Mouse (Mus musculus) limb, embryonic 11.5 days (tissue): ENCODE results near the gene Anxa11. TPM values are rescaled to one million over a fixed set of nuclear protein-coding genes. Genes with fewer than 3 reads are reported as not detected.

Experiments used
- ATAC-seq: fragments of 200-750 bp; cut with Nextera tagmentation; 2 replicates; pipeline ENCODE4 v1.8.0; 2017; ENCODE audit warnings: low read depth; ENCODE audit not compliant: insufficient number of reproducible peaks, low FRiP score, low TSS enrichment
- DNase-seq: peaks from one replicate; pipeline ENCODE4 v3.0.0-alpha.2; 2015; ENCODE audit warnings: low spot score
- H3K27ac ChIP-seq: fragments of 300-500 bp; sonication (generic); replicated peaks from 2 replicates; pipeline ENCODE4 v1.5.1; 2014; ENCODE audit warnings: low read depth, mild to moderate bottlenecking, low read length
- H3K27me3 ChIP-seq: fragments of 300-500 bp; sonication (generic); 2 replicates; pipeline ENCODE4 v1.6.1; 2014; ENCODE audit warnings: mild to moderate bottlenecking, low read length, mixed read lengths; ENCODE audit not compliant: control insufficient read depth, insufficient read depth
- H3K36me3 ChIP-seq: fragments of 300-500 bp; sonication (generic); 2 replicates; pipeline ENCODE4 v1.6.1; 2014; ENCODE audit warnings: mild to moderate bottlenecking, low read length, moderate library complexity, mixed read lengths; ENCODE audit not compliant: control insufficient read depth, insufficient read depth
- H3K4me1 ChIP-seq: fragments of 300-500 bp; sonication (generic); 2 replicates; pipeline ENCODE4 v1.6.1; 2014; ENCODE audit warnings: low read length, mixed read lengths; ENCODE audit not compliant: control insufficient read depth, insufficient read depth
- H3K4me2 ChIP-seq: fragments of 300-500 bp; sonication (generic); 2 replicates; pipeline ENCODE4 v1.6.1; 2014; ENCODE audit warnings: low read depth, mild to moderate bottlenecking, moderate library complexity; ENCODE audit not compliant: severe bottlenecking
- H3K4me3 ChIP-seq: fragments of 300-500 bp; sonication (generic); 2 replicates; pipeline ENCODE4 v1.5.1; 2014; ENCODE audit warnings: low read depth, low read length
- H3K9ac ChIP-seq: fragments of 300-500 bp; sonication (generic); 2 replicates; pipeline ENCODE4 v1.6.1; 2014; ENCODE audit warnings: mild to moderate bottlenecking, low read length
- H3K9me3 ChIP-seq: fragments of 300-500 bp; sonication (generic); 2 replicates; pipeline ENCODE4 v1.6.1; 2016; ENCODE audit warnings: low read length; ENCODE audit not compliant: control insufficient read depth
- WGBS: fragments of 180-500 bp; shearing (Covaris S2); extraction: QIAGEN DNeasy Blood & Tissue Kit; methylation state at CpG from one replicate; pipeline ENCODE4 v1.1.7; 2014; 5-methylcytosine and 5-hydroxymethylcytosine counted together
- polyA plus RNA-seq: library from polyadenylated mRNA; unstranded; fragments of >200 nt; fragmentation: Nextera tagmentation; extraction: Ambion mirVana; gene quantifications from 2 replicates; pipeline ENCODE4 v1.2.1, GENCODE M21; 2014

Anxa11 gene
- polyA plus RNA-seq, result 5.0 and 5.1 TPM in 2 replicates

DNA sequence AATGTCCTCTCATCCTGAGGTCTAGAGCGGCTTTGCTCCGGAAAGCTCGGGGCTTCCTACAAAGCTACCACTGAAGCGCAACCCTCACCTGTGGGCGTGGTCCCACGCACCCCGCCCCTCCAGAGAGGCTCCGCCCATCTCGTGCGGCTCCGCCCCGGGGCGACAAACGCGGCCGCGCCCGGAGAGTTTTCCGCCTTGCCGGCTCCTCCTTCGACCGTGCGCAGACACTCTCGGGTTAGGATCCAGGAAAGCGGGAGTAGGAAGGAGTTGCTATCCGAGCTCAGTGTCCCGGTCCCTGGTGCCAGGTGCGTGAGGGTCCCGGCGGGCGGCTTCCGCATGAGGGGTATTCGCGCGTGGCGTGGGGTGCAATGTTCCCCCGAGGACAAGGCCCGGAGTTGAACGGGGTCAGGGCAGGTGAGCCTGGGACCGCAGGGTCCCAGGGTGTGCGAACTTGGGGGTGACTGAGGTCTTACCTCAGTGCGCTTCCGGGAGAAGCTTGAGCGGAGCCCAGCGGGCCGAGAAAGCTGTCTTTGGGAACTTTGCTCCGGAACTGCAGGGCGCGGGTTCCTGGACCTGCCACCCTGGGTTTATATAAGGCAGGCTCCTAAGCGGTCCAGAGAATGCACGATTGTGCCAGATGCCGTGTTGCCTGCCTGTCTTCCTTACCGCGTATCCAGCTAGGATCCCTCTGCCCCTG lies at the start of gene Anxa11:
TSS of gene Anxa11 (plus strand) at position 166 of the 697 bp plus-strand sequence.
- H3K9ac ChIP-seq, result peak within 1 kb of the TSS; percentile 56
- 0 out of 2 replicates have a peak, but pooled peaks cover 3% of the 10 kb centered on the region for H3K4me1 ChIP-seq
- peak within 1 kb of the TSS; percentile 98 for H3K4me2 ChIP-seq
- no peak within 1 kb of the TSS for H3K27ac ChIP-seq
- H3K36me3 ChIP-seq, result no peaks in the 10 kb centered on the region
- WGBS, result under 1% methylated on average over 54 of the region's 54 CpGs
- DNase-seq (peak; percentile 83), ATAC-seq (0 out of 2 replicates have a peak, but pooled peaks have one; percentile 51)
- H3K27me3 ChIP-seq, result peaks cover 15% of the 10 kb centered on the region
- H3K4me3 ChIP-seq, result peak within 1 kb of the TSS; percentile 57
- H3K9me3 ChIP-seq, result no peaks in the 10 kb centered on the region

DNA sequence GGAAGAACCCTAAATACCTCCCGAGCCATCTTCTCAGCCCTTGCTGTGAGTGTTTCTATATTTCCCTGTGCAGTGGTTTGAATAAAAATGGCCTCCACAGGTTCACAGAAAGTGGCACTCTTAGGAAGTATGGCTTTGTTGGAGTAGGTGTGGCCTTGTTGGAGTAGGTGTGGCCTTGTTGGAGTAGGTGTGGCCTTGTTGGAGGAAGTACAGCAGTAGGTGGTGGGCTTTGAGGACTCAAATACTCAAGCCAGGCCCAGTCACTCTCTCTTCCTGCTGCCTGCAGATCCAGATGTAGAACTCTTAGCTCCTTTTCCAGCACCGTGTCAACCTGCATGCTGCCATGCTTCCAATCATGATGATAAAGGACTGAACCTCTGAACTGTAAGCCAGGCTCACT lies 47.6 kb upstream of the Anxa11 start:
- Histone ChIP-seq H3K4me1 (peaks cover 7% of the 10 kb centered on the region), H3K36me3 (no peaks in the 10 kb centered on the region), H3K9ac (no peak overlapping the region), H3K27ac (no peak overlapping the region), H3K9me3 (no peaks in the 10 kb centered on the region), H3K27me3 (no peaks in the 10 kb centered on the region), H3K4me2 (no peak overlapping the region), H3K4me3 (no peak overlapping the region)
- 90% methylated on average over 2 of the region's 2 CpGs for WGBS
- ATAC-seq (no peak), DNase-seq (no peak)

DNA sequence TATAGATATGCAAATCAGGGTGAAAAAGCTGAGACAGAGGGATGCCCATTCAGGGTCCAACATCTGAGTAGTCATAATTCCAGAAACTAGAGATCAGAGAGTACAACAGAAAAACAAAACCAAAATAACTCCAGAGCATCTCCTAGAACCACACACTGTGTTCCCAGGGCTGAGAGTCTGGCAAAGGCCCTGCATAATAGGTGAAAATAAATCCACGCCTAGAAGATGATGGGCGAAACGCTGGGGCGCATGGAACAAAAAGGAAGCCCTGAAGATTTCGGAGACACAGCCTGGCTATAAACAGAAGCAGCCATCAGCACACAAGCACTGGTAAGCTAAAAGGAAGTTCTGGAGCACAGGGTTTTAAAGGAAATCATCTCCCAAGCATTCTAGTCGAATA lies 46.9 kb upstream of the Anxa11 start:
- Histone ChIP-seq H3K27me3 (no peaks in the 10 kb centered on the region), H3K9me3 (no peaks in the 10 kb centered on the region), H3K4me2 (no peak overlapping the region), H3K4me3 (no peak overlapping the region), H3K36me3 (no peaks in the 10 kb centered on the region), H3K9ac (no peak overlapping the region), H3K27ac (no peak overlapping the region), H3K4me1 (peaks cover 7% of the 10 kb centered on the region)
- ATAC-seq (no peak), DNase-seq (no peak)
- WGBS, result 80% methylated on average over 6 of the region's 6 CpGs

DNA sequence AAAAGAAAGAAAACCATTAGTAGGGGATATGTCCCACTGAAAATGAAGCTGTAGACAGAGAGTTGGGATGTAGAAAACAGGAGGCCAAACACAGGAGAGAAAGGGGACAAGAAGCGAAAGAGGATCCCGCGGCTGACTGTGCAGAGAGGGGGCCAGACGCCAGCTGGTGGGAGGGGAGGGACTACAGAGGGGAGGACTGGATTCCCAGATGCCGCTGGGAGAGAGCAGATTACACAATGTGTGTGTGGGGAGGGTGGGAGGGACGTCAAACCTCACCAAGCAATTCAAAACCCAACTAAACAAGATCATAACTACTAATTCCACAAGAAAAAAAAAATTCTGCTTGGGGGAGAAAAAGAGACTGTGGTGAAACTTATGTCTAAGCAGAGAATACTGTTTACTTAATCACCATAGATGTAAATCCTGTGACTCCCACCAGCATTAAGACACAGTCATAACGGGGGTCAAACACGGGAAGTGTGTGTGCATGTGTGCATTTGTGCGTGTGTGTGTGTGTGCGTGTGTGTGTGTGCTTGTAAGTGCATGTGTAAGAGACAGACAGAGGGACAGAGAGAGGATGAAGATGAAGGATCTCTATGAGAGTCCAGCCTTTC lies 46.3 kb upstream of the Anxa11 start:
- 29% methylated on average over 10 of the region's 10 CpGs for WGBS
- Histone ChIP-seq H3K4me1 (peaks cover 7% of the 10 kb centered on the region), H3K36me3 (no peaks in the 10 kb centered on the region), H3K9me3 (no peaks in the 10 kb centered on the region), H3K4me2 (no peak overlapping the region), H3K27ac (no peak overlapping the region), H3K9ac (no peak overlapping the region), H3K4me3 (no peak overlapping the region), H3K27me3 (no peaks in the 10 kb centered on the region)
- DNase-seq (peak; percentile 51), ATAC-seq (no peak)

DNA sequence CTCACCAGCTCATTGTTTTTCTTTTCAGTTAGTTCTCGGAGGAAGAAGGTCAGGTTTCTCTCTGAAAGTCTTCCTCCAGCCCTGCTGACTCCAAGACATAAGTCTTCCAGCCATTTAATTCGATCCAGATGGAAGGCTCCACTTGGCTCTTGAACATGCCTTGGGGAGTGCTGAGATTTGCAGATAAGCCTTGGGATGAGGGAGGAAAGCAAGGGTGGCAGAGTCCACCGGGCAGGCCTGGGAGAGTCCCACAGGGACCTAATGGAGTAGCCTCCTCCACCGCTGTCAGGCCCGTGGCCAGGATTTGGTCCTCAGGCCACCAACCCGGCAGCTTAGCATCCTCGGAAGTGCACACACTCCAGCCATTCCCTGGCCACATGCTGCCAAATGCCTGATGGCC lies 45.3 kb upstream of the Anxa11 start:
- no peak overlapping the region for H3K4me3 ChIP-seq
- peaks cover 7% of the 10 kb centered on the region for H3K4me1 ChIP-seq
- peak; percentile 54 for DNase-seq
- no peaks in the 10 kb centered on the region for H3K9me3 ChIP-seq
- H3K36me3 ChIP-seq, result no peaks in the 10 kb centered on the region
- no peak for ATAC-seq
- 42% methylated on average over 7 of the region's 7 CpGs for WGBS
- H3K9ac ChIP-seq, result no peak overlapping the region
- 0 out of 2 replicates have a peak overlapping the region, but pooled peaks have one; percentile 21 for H3K27ac ChIP-seq
- H3K27me3 ChIP-seq, result no peaks in the 10 kb centered on the region
- no peak overlapping the region for H3K4me2 ChIP-seq

DNA sequence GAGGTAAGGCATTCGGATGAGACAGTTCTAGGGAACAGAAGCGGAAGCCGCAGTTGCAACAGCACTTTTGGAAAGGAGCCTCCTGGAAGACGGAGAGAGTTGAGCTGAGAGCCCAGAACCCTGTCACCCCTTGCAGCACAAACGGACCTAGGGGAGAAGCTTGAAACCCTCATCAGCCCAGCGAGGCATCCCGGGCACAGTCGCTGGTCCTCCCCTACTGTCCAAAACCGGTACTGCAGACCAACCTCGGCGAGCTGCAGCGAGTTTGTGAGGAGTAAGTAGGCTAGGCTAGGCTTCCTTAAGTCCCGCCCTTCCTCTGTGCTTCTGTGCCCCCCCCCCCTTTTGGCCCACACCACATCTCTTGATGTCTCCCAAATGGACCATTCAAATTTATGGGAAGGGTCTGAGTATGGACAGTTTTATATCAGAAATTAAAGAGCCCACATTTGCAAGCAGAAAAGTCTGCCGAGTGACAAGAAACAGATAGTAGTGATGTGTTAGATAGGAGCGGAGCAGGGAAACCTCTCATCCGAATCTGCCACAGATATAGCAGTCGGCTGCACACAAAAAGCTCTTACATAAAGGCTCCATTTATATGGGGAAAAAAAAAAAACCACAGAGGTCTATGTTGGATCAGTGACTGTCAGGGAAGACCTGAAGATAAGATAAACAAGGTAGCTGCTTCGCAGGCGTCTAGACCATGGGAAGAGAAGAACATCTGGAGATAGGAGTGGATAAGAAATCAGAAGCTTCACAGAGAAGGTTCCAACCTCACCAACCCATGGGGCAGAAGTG lies 41.6 kb upstream of the Anxa11 start:
- no peaks in the 10 kb centered on the region for H3K9me3 ChIP-seq
- peak; percentile 69; the same call in 1 of the 2 replicates for ATAC-seq
- WGBS, result 26% methylated on average over 19 of the region's 19 CpGs

DNA sequence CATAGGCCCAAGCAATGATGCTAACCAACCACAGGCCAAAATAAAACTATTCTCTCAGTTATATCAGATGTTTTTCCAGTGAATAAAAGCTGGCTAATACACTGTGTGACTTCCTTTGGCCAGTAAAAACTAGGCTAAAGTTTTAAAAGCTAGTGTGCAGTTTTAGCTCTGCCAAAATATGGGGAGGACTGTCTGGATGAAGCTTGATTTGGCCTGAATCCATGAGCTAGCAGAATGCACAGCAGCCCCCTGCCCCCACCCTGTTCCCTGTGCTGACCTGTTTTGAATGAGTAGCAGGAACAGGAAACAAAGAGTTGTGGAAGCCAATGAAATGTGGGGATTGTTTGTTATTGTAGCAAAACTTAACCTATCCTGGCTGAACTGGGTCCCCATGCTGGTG lies 39.4 kb upstream of the Anxa11 start:
- Histone ChIP-seq H3K27ac (no peak overlapping the region), H3K4me3 (no peak overlapping the region), H3K4me2 (no peak overlapping the region), H3K4me1 (peaks cover 10% of the 10 kb centered on the region; the same call in 1 of the 2 replicates), H3K9me3 (no peaks in the 10 kb centered on the region), H3K36me3 (no peaks in the 10 kb centered on the region), H3K9ac (no peak overlapping the region), H3K27me3 (no peaks in the 10 kb centered on the region)
- no peak for ATAC-seq
- no peak for DNase-seq

More for the DNA sequence above, 41.6 kb upstream of the Anxa11 start:
- Histone ChIP-seq H3K4me1 (peaks cover 14% of the 10 kb centered on the region), H3K4me3 (no peak overlapping the region), H3K36me3 (no peaks in the 10 kb centered on the region), H3K27me3 (no peaks in the 10 kb centered on the region), H3K9ac (no peak overlapping the region), H3K4me2 (no peak overlapping the region), H3K27ac (no peak overlapping the region)
- peak; percentile 96 for DNase-seq

DNA sequence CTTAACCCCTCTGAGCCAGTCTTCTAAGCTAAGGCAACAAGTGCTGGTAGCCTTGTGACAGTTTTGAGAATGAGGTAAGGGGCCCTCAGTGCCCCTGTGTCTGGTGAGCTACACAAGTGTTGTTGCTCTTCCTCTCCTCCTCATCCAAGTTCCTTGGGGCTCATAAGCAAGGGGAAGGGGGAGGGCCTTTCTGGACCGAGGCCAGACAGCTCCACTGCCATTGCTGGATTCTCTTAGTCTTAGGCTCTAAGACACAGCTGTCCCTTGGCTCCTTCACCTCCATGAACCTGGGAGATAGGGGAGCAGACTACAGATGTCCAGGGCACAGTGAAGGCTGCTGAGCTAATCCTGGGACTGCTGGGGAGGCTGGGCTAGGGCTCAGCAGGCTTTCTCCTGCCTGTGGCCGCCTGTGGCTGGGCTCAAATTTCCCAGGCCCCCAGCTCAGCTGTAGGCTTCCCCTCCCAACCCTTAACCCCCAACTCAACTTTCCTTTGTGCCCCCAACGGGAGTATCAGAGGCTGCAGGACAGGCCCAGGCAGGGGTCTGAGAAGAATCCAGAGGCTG lies 38.6 kb upstream of the Anxa11 start:
- H3K27me3 ChIP-seq, result no peaks in the 10 kb centered on the region
- no peaks in the 10 kb centered on the region for H3K36me3 ChIP-seq
- no peak overlapping the region; the same call in 1 of the 2 replicates for H3K9ac ChIP-seq
- H3K27ac ChIP-seq, result 0 out of 2 replicates have a peak overlapping the region, but pooled peaks have one; percentile 30
- H3K4me2 ChIP-seq, result peak overlapping the region; percentile 10; the same call in 1 of the 2 replicates
- 19% methylated on average over 3 of the region's 3 CpGs for WGBS
- no peak overlapping the region for H3K4me3 ChIP-seq
- ATAC-seq (no peak), DNase-seq (no peak)
- no peaks in the 10 kb centered on the region for H3K9me3 ChIP-seq
- peaks cover 10% of the 10 kb centered on the region; the same call in 1 of the 2 replicates for H3K4me1 ChIP-seq
